Mouse (Mus musculus) thymus, postnatal 25 days (tissue): ENCODE measurements around the gene Ankrd36.
"Not testable (repeated sequence)": the region's sequence is repeated elsewhere in the genome, so short reads cannot be mapped to it uniquely, and the experiment has no call there.

Experiments
- DNase-seq: peaks from one replicate; pipeline ENCODE4 v3.0.0; 2022

Gene Ankrd36

DNA sequence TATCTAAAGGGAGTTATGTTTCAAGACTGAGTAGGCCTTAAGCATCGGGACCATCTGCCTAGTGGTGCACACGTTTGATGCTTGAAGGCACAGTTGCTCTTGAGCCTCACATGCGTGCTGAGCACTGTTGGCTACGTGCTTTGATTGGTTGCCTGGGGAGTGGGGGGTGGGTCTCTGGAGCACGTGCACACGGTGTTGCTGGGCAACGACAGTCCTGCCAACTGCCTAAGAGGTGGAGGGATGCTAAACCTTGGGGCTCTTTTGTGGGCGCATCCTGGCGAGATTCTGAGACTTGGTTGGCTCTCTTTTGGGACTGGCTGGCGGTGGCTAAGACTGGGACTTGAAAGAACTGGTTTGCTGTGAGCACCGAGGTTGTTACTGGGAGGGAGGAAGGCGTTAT, at the start of gene Ankrd36:
Gene Ankrd36, plus strand, starts transcription at position 211 of the 400 bp plus-strand sequence.
- DNase-seq, result no peak

DNA sequence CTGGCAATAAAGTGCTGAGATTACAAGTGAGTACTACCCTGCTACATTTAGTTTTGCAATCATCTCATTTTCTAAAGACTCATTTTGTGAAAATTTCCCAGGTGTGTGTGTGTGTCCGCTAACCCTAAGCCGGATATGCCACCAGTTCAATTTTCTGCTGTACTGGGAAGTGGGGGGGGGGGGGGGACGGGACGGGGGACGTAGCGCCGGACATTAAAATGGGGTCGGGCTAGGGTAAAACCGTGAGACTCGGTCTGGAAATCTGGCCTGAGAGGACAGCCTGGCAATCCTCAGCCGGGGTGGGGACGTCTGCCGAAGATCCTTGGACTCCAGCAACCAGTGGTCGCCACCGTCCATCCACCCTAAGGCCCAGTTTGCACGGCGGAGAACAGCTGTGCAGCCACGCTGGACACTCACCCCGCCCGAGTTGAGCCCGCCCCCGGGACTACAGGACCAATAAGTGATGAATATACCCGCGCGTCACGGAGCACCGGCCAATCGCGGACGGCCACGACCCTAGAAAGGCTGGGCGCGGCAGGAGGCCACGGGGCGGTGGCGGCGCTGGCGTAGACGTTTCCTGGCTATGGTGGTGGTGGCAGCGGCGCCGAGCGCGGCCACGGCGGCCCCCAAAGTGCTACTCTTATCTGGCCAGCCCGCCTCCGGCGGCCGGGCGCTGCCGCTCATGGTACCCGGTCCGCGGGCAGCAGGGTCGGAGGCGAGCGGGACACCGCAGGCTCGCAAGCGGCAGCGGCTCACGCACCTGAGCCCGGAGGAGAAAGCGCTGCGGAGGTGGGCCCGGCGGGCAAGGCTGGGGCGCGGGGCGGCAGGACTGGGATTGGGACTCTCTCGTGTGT, 48.8 kb upstream of the Ankrd36 start, which contains the start of gene Xbp1:
Gene Xbp1, plus strand, starts transcription at position 248 of the 854 bp plus-strand sequence.
- DNase-seq, result peak; percentile 96

DNA sequence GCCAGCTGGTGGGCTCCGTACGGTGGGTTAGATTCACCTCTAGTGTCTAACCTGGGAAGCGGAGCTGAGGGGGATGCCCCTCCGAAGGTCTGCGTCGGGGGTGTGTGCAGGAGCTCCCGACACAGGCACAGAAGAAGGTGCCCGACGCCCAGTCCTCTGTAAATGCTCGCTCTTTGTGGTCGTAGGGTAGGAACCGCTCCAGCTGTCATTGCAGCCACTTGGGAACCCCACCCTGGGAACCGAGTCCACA, 48.3 kb upstream of the Ankrd36 start:
- no peak for DNase-seq

DNA sequence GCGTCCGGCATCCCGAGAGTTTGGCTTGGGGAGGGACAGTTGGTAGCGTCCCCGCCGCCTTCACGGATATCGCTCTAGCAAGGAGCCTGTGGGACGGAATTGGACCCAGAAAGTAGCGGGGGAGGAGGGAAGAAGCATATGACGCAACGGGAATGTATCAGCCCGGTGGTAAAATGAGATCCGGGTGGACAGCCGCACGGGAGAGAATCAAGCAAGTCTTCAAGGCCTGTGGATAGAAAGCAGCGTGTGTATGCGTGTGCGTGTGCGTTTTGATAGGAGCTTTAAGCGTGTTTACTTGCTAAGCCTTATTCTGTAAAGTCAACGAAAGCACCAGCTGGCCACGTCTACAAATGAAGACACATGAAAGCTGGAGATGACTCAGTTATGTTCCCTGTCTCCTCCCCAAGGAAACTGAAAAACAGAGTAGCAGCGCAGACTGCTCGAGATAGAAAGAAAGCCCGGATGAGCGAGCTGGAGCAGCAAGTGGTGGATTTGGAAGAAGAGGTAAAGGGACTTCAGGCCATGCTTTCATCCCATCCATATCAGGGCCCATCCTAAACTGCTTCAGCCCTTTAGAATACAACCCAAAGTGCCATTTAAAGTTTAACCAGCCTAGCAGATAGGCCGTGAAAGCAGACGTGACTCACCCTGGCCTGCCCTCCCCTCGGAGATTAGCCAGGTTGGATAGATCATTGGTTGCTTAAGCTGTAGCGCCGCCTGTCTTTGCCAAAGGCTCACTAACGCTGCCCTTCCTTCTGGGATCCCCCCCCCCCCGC, 47.8 kb upstream of the Ankrd36 start:
- peak; percentile 78 for DNase-seq

DNA sequence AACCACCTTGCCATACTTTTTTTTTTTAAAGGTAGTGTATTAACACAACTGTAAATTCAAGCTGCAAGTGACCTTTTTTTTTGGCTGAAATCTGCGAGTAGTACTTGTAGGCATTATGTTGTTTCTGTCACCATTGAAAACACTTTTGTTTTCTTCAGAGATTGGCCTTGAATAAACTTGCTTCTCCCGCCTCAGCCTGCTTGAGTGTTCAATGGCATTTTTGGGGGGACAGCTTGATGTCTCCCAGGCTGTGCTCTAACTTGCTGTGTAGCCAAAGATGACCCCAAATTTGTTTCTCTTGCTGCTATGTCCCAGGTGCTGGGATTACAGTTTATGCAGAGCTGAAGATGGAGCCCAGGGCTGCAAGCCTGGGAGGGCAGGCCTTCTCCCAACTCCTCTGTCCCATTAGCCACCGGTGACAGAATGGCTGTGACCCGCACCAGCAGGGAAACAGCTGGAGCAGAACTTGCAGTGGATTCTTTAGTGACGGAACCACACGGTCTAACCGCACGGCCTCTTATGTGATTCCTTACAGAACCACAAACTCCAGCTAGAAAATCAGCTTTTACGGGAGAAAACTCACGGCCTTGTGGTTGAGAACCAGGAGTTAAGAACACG, 46.6 kb upstream of the Ankrd36 start:
- no peak for DNase-seq

DNA sequence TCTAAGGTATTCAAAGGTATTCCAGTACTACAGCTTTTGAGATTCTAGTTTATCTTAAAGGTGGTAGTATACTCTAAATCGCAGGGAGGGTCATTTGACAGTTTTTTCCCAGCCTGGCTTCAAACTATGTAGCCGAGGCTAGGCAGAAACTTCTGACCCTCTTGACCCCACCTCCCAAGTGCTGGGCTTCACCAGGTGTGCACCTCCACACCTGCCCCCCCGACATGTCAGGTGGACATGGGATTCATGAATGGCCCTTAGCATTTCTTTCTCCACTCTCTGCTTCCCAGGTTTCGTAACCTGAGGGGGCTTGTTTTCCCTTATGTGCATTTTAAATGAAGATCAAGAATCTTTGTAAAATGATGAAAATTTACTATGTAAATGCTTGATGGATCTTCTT, 44.1 kb upstream of the Ankrd36 start:
- no peak for DNase-seq

DNA sequence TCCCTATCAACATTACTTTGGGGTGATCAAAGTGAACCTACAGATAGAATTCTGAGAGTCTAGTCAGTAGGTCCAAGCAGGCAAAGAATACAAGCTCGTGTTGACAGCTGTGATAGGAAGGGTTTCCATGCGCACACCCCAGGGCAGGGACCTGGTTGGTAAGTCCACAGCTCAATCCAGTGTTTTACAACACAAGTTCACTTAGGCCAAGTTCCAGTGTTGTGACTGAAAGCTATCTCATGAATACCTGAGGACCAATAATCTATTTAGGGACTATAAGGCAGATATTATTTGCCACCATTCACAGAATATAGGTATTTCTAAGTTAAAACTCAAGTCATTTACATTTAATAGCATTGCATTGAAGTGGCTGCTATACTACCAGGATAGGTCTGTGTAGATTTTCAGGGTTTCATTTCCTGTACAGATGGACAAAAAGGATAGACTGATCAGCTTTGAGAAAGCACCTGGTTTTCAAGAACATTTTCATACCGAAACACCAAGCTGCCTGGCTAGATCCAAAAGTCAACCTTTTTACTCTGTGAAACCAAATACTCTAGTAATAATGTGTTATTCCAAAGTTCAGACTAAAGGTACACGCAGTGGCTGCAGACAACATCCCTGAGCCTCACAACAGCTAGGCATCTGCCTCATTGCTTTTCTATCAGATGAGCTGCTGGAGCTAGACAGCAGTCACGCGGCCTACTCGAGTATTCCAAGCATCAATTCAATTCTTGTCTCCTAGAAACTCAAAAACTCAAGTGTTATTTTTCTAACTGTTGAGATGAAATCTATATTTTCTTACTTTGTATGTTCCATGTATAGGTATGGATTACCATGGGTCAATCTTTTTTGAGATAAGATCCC, 42.7 kb upstream of the Ankrd36 start:
- no peak for DNase-seq

DNA sequence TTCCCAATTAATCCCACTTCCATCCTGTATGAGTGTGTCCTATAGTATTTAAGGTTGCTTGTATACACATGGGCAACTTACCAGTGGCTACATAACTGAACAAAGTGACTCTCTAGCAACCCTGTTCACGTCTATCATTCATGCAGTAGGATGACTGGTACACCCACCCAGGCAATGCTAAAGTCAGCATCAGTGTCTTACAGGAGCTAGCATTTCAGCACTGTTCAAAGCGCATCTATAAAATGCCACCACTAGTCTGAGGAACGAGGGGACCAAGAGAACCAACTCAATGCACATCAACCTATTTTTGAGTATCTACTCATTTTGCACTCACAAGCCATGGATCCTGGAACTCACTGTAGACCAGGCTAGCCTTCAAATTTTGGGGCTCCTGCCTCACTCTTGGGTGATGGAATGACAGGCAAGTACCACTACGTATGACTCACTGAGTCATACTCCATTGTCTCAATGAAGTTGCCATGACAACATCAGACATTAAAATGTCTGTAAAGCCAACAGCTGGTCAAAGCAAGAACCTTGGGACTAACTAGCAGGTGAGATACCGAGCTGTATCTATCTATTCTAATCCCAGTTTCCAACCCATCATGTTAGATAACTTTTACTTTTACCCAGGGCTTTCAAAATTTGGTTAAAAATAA, 41.5 kb upstream of the Ankrd36 start:
- no peak for DNase-seq

DNA sequence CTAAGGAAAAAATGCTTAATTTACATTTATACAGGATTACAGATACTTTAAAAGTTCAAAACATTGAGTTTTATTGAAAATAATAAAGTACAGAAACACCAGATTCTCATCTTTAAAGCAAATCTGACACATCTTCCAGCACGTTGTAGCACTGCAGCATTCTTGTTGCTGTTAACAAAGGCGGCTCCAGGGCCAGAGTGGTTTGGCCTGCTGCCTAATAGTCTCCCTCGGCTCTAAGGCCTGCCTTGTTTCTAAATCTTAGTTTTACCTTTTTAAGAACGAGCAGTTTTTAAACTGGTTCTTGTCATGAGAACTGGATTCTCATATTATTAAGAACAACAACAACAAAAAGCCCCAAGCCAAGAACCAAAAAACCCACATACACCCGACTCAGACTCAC, 40.6 kb upstream of the Ankrd36 start:
- no peak for DNase-seq

DNA sequence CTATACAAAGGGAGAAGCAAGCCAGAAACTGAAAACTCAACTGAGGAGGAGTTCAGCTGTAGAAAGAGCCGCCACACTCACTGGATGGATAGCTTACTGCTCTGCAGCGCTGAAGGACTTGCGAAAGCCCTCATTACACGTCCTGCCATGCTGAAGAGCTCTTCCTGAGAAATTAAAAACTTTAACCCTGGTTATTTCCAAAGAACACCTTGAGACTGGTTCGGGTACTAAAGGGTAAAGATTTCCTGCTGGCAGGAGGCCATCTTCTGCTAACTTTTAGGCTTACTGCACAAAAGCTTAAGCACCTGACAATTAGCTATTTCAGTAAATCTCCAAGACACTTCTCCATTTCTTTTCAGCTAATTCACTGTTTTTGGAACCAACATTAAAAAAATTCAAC, 39.3 kb upstream of the Ankrd36 start:
- DNase-seq, result no peak

DNA sequence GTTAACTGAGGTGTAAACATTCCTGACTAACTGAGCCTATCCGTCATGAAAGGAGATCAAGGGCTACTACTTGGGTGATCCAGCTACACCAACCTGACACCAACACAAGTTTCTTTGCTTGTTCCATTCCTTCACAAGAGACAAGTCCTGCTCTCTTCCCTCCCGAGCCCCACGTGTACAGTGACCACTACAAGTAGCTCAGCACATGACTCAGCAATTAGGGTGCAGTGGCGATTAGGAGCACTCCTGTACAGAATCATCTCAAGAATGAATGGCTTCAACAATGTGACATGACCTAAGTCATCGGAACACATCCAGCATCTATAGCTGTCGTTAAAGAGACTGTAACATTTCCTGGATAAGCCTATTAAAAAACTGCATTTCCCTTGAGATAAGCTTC, 38.8 kb upstream of the Ankrd36 start:
- no peak for DNase-seq

DNA sequence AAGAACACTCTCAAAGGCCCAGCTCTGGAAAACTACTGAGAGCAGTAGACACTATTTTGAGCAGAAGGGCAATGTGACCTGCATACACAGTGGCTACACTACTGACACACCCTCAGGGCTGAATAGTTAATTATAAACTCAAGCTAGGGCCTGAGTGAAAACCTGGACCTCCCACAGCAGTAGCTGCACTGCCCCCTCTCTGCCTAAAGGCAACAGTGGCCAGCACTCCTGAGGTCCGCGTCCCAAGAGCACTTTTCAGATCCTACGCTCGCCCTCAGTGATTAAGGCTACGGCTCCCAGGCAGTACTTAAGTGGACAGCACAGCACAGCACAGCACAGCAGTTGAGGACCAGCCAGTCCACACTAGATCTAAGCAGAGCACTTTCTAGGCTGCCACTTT, 36.4 kb upstream of the Ankrd36 start:
- no peak for DNase-seq

DNA sequence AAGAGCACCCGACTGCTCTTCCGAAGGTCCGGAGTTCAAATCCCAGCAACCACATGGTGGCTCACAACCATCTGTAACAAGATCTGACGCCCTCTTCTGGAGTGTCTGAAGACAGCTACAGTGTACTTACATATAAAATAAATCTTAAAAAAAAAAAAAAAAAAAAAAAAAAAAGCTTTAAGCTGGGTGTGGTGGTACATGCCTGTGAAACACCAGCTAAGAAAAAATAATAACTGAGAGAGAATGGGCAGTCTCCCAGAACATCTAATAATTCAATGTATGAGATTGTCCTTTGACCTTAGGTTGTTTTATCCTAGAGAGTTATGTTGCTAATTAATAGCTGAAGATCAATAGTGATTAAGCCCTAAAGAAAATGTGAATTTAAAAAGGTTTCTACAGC, 32.0 kb upstream of the Ankrd36 start:
- not testable (repeated sequence) for DNase-seq

DNA sequence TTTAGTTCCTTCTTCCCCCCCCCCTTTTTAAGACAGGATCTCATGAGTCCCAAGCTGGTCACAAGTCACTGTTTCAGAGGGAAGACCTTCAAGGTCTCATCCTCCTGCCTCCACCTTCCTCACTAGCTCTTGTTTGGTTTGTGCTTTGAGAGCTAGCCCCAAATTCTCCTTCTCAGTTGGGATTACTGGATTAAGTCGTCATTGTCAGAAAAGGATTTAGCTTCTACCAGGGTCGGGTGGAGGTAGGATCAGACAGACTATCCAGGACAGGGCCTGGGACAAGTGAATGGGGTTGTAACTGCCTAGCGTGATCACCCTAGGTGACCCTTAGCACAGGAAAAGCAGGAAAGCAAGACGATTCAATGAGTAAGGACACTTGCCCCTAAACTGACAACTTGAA, 29.2 kb upstream of the Ankrd36 start:
- no peak for DNase-seq

DNA sequence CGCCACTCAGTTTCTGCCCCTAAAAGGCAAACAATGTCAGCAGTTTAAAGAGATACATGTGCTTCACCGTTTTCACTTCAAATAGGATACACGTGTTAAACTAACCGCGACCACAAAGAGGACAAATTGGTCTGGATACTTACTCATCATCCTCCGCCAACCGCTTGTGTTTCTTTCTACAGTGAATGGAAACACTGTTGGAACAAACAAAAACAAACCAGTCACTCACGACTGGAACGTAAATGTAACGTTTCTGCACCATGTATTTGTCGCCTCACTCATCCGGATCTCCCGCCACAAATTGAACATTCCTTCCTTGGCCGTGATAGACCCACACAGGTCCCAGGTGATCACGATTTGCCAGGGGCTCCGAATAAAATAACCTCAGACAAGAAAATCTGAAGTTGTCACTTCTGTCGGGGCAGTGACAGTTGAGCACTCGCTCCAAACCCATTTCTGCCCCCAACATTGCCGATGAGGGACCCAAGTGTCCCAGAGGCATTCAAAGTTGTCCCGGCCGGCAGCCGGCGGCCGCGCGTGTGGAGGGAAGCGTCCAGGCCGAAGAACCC, 28.2 kb upstream of the Ankrd36 start:
- DNase-seq, result no peak

DNA sequence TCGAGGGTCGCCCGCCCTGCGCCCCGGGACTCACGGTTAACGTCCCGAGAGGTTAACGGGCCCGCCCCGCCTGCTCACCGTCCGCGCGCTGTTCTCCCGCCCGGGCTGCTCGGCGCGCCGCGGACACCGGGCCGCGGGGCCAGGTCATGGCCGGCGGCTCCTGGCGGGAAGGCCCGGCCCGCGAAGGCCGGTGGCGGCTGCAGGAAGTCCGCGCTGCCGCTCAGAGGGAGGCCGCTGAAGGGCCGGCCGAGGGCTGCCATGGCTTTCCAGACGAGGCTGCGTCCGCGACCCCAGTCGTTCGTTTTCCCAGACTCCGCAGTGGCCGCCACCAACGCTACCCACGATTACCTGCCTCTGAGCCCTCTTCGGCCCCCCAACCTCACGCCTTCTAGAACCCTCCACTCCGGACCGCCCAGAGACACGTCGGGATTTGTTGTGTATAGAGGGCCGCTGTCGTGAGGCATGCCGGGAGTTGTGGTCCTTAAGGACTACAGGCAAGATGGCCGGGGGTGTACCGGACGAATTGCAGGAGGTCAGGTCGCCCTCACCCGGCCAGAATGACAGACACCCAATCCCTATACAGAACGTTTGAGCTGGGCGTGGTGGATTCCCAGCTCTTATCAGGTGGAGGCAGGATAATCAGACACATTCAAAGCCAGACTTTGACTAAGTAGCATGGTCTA, 27.5 kb upstream of the Ankrd36 start, which contains the start of gene Ccdc117:
Gene Ccdc117, minus strand, starts transcription at position 389 of the 683 bp plus-strand sequence.
- DNase-seq, result peak; percentile 86

DNA sequence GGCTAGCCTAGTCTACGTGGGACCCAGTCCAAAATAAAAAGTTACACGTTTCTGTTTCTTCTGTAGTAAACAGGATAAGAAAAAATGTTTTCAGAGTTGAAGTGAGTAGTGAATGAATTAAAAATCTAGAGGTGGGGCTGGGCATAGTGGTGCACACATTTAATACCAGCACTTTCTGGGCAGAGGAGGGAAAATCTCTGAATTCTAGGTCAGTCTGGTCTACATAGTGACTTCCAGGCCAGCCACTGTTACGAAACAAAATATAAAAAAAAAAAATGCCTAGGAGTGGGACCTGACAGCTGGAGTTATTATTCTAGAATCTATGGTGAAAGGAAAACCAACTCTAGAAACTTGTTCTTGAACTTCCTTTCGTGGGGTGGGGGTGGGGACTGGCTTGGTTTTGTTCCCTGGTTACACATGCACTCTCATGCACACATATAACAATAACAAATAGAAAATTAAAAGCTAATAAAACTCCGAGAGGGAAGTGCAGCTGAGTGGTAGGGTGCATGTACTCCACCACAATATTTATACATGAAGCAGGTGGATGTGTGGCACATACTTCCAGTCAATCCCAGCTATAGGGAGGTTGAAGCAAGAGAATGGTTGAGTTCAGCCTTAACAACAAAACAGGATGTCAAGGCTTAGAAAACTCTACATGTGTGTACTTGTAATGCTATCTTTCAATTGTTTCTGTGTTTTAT, 26.9 kb upstream of the Ankrd36 start:
- DNase-seq, result no peak

DNA sequence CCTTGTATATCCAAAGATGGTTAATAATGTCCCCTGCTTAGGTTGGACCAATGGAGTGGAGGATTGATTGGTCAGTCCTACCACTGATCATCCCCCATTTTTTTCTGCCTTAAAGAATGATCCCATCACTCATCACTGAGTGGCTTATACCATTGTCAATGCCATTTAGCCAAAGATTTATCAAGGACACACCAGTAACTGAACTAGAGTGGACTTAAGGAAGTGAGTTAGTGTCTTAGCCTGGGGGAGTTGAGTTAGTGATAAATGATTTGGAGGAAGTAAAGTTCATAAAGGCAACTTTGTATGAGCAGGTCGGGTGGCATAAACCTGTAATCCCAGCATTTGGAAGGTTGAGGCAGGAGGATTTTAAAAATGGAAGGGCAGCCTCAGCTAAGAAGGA, 26.2 kb upstream of the Ankrd36 start:
- DNase-seq, result no peak

DNA sequence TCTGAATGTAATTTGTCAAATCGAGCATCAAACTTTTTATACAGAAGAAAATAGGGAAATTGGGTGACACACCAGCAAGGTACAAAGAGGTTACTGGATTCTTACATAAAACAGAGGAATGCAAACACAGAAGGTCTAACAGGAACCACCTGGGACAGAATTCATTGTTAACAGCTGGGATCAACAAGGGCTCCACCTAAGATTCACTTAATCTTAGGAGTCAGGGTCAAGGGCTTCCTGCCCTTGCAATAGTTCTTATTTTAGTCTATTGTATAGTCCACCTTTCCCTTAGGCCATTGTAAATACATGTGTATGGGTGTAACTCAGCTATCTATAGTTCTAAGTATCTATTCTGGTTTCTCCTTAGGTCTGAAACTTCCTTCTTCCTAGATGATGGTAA, 24.8 kb upstream of the Ankrd36 start:
- DNase-seq, result not testable (repeated sequence)

DNA sequence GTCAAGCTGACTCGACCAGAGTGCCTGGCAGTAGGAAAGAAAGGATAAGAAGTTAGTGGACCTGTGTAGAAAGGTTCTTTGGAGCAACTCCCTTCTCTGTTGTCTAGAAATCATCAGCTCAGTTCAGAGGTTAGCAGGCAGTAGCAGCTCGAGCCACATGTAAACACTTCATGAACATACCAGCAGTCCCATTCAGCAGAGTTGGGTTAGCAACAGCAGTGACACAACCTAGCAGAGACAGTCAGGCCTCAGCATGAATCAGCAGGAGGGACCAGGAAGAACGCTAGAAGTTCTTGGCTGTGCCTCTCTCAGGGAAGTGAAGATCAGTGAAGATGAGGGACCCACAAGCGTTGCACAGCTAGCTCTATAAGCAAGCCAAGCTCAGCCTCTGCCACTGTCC, 24.0 kb upstream of the Ankrd36 start:
- DNase-seq, result no peak

DNA sequence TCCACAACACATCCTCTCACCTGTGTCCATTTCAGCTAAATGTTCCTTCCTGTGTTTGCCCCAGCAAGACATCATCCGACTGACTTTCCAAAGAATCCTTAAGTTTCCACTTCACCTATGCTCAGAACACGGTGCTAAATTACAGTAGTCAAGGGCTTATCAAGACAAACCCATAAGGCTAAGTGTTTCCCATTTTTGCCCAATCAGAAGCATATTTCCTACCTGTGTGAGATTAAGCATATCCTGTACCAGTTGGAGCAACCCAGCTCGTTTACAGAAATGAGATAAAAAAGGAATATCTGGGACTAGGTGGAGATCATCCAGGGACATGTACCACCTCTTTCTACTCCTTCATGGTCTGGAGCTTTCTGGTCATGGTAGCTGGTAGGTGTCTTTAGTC, 22.8 kb upstream of the Ankrd36 start:
- no peak for DNase-seq
